Mouse (Mus musculus) heart, postnatal 0 days (tissue): Measurements from ENCODE around the gene Methig1. TPM values are rescaled to one million over a fixed set of nuclear protein-coding genes. Genes with fewer than 3 reads are reported as not detected.

ENCODE experiments used
- ATAC-seq: fragments of 200-750 bp; cut with Nextera tagmentation; 2 replicates; pipeline ENCODE4 v1.8.0; 2017; ENCODE audit warnings: low read depth, moderate number of reproducible peaks, moderate library complexity; ENCODE audit not compliant: insufficient read depth
- DNase-seq: peaks from one replicate; pipeline ENCODE4 v3.0.0-alpha.2; 2016; ENCODE audit warnings: low spot score
- H3K27ac ChIP-seq: fragments of 300-500 bp; sonication (generic); 2 replicates; pipeline ENCODE4 v1.5.1; 2014; ENCODE audit warnings: low read depth, mild to moderate bottlenecking
- H3K27me3 ChIP-seq: fragments of 300-500 bp; sonication (generic); 2 replicates; pipeline ENCODE4 v1.6.1; 2014; ENCODE audit warnings: low read length, mixed read lengths; ENCODE audit not compliant: control insufficient read depth, insufficient read depth
- H3K36me3 ChIP-seq: fragments of 300-500 bp; sonication (generic); replicated peaks from 2 replicates; pipeline ENCODE4 v1.6.1; 2014; ENCODE audit warnings: low read length, mixed read lengths; ENCODE audit not compliant: control insufficient read depth, insufficient read depth
- H3K4me1 ChIP-seq: fragments of 300-500 bp; sonication (generic); 2 replicates; pipeline ENCODE4 v1.6.1; 2014; ENCODE audit warnings: antibody characterized with exemption; ENCODE audit not compliant: control insufficient read depth, insufficient read depth
- H3K4me2 ChIP-seq: fragments of 300-500 bp; sonication (generic); 2 replicates; pipeline ENCODE4 v1.6.1; 2014; ENCODE audit warnings: low read depth, mild to moderate bottlenecking, low read length, moderate library complexity
- H3K4me3 ChIP-seq: fragments of 300-500 bp; sonication (generic); 2 replicates; pipeline ENCODE4 v1.5.1; 2014; ENCODE audit warnings: low read depth, low read length
- H3K9ac ChIP-seq: fragments of 300-500 bp; sonication (generic); replicated peaks from 2 replicates; pipeline ENCODE4 v1.6.1; 2014; ENCODE audit warnings: low read depth, low read length, mixed read lengths
- H3K9me3 ChIP-seq: fragments of 300-500 bp; sonication (generic); replicated peaks from 2 replicates; pipeline ENCODE4 v1.6.1; 2016; ENCODE audit warnings: low read length; ENCODE audit not compliant: control insufficient read depth
- CTCF ChIP-seq: IDR thresholded peaks from 2 replicates; pipeline ENCODE4 v1.5.1; 2016; ENCODE audit warnings: antibody characterized with exemption, control low read depth, low read depth
- EP300 ChIP-seq: IDR thresholded peaks from 2 replicates; pipeline ENCODE4 v1.6.1; 2016; ENCODE audit warnings: antibody characterized with exemption, low read depth
- WGBS: fragments of 180-500 bp; shearing (Covaris S2); extraction: QIAGEN DNeasy Blood & Tissue Kit; methylation state at CpG from one replicate; pipeline ENCODE4 v1.1.7; 2014; 5-methylcytosine and 5-hydroxymethylcytosine counted together
- polyA plus RNA-seq: library from polyadenylated mRNA; unstranded; fragments of >200 nt; fragmentation: Nextera tagmentation; extraction: Ambion mirVana; gene quantifications from 2 replicates; pipeline ENCODE4 v1.2.1, GENCODE M21; 2015
- total RNA-seq: library from RNA; depleted of rRNA; stranded (reverse); fragments of >200 nt; gene quantifications from 2 replicates; pipeline ENCODE4 v1.2.3, GENCODE M21; 2014; ENCODE audit warnings: low replicate concordance; rRNA removed

Methig1 gene
- total and polyA plus RNA-seq, 2 experiments from 2014 or later, result not detected

DNA sequence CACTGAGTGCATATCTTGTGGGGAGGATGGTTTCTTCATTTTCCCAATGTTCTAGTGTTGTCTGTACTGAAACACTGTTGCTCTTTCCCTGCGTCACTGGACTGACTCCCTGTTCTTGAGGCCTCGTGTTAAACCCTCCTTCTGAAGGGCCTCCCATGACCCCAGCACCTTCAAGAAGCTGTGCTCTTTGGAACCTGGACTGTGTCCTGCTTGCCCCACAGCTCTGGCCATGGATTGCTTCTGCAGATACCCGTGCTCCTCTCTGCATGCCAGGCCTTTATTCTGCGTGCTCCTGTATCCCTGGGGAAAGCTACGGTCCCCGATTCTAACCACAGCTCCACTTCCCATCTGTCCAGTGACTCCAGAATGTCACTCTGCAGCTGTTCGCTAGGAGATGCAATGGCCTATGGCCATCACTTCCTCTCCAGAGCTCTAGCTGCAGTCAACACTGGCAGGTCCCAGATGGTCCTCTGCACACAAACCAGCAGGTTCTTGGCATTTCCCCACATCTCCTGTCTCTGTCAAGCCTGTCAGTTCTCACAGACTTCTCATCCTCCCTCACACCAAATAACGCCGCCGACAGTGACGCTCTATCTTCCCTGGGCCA lies 77.1 kb downstream of the Methig1 start:
- no peak overlapping the region for H3K9ac ChIP-seq
- H3K27me3 ChIP-seq, result no peaks in the 10 kb centered on the region
- H3K36me3 ChIP-seq, result no peaks in the 10 kb centered on the region
- no peak overlapping the region for H3K4me3 ChIP-seq
- no peak overlapping the region for H3K27ac ChIP-seq
- no peak for TF ChIP-seq EP300
- TF ChIP-seq CTCF, result no peak
- 61% methylated on average over 11 of the region's 11 CpGs for WGBS
- ATAC-seq (peak; percentile 24; the same call in 1 of the 2 replicates), DNase-seq (no peak)
- no peak overlapping the region for H3K4me2 ChIP-seq
- H3K4me1 ChIP-seq, result no peaks in the 10 kb centered on the region
- H3K9me3 ChIP-seq, result no peaks in the 10 kb centered on the region

DNA sequence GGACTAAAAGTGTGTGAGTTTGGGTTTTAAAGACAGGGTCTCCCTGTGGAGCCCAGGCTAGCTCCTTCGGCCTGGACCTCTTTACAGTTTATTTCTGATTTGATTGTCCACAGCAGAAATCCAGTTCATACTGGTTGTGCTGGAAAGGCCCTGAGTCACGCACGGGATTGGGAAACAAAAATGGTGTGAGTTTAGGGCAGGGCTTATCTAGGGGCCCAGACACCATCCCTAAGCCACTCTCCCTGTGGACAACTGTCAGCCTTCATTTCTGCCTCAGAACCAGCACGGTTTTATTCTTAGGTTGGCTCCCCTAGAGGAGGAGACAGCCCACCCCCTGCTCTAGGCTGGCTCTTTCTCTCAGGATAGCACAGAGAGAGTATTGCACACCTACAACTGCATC lies 80.3 kb downstream of the Methig1 start:
- Histone ChIP-seq H3K27ac (no peak overlapping the region), H3K9me3 (no peaks in the 10 kb centered on the region), H3K9ac (no peak overlapping the region), H3K4me1 (no peaks in the 10 kb centered on the region), H3K4me3 (no peak overlapping the region), H3K27me3 (no peaks in the 10 kb centered on the region), H3K36me3 (no peaks in the 10 kb centered on the region), H3K4me2 (no peak overlapping the region)
- no peak for TF ChIP-seq CTCF
- TF ChIP-seq EP300, result no peak
- DNase-seq, result no peak
- WGBS, result 63% methylated on average over 4 of the region's 4 CpGs
- no peak for ATAC-seq

Other genes starting within 250 kb of the Methig1 start
- gene Atf1, start 125.3 kb upstream of the Methig1 start, total RNA-seq, result 12.1 and 51.4 TPM in 2 replicates
- 33.1 and 33.9 TPM in 2 replicates for gene Atf1, start 125.3 kb upstream of the Methig1 start, polyA plus RNA-seq
- not detected in 2 replicates for gene Tmprss12, start 72.3 kb upstream of the Methig1 start, total RNA-seq
- gene Tmprss12, start 72.3 kb upstream of the Methig1 start, polyA plus RNA-seq, result not detected in 2 replicates
- gene Mettl7a1, start 49.0 kb upstream of the Methig1 start, total RNA-seq, result 23.6 and 31.0 TPM in 2 replicates
- gene Mettl7a1, start 49.0 kb upstream of the Methig1 start, polyA plus RNA-seq, result 7.0 and 7.1 TPM in 2 replicates
- gene Mettl7a3, start 18.2 kb upstream of the Methig1 start, total RNA-seq, result 0.08 TPM in 1 of 2 replicates, not detected in the other
- not detected in 2 replicates for gene Mettl7a3, start 18.2 kb upstream of the Methig1 start, polyA plus RNA-seq
- not detected in 2 replicates for gene Mettl7a2, start 51 bp downstream of the Methig1 start, total RNA-seq
- not detected in 2 replicates for gene Mettl7a2, start 51 bp downstream of the Methig1 start, polyA plus RNA-seq
- not detected in 2 replicates for gene Higd1c, start 11.4 kb downstream of the Methig1 start, total RNA-seq
- gene Higd1c, start 11.4 kb downstream of the Methig1 start, polyA plus RNA-seq, result not detected in 2 replicates
- not detected in 2 replicates for gene Gm5475, start 69.0 kb downstream of the Methig1 start, total RNA-seq
- 0.04 TPM in 1 of 2 replicates, not detected in the other for gene Gm5475, start 69.0 kb downstream of the Methig1 start, polyA plus RNA-seq
- gene Slc11a2, start 71.9 kb downstream of the Methig1 start, total RNA-seq, result 18.0 and 66.7 TPM in 2 replicates
- 12.0 and 13.9 TPM in 2 replicates for gene Slc11a2, start 71.9 kb downstream of the Methig1 start, polyA plus RNA-seq
- 18.5 and 25.5 TPM in 2 replicates for gene Letmd1, start 115.9 kb downstream of the Methig1 start, total RNA-seq
- gene Letmd1, start 115.9 kb downstream of the Methig1 start, polyA plus RNA-seq, result 7.5 and 7.6 TPM in 2 replicates
- gene Csrnp2, start 142.3 kb downstream of the Methig1 start, total RNA-seq, result 5.1 and 6.0 TPM in 2 replicates
- gene Csrnp2, start 142.3 kb downstream of the Methig1 start, polyA plus RNA-seq, result 4.6 and 5.0 TPM in 2 replicates
- 9.9 and 11.0 TPM in 2 replicates for gene Tfcp2, start 198.9 kb downstream of the Methig1 start, total RNA-seq
- gene Tfcp2, start 198.9 kb downstream of the Methig1 start, polyA plus RNA-seq, result 11.2 and 13.9 TPM in 2 replicates
- gene Pou6f1, start 246.8 kb downstream of the Methig1 start, total RNA-seq, result 6.0 and 18.8 TPM in 2 replicates
- 3.2 and 5.2 TPM in 2 replicates for gene Pou6f1, start 246.8 kb downstream of the Methig1 start, polyA plus RNA-seq